ENCODE assay signal across 11 mouse cellular contexts in the genomic region with DNA sequence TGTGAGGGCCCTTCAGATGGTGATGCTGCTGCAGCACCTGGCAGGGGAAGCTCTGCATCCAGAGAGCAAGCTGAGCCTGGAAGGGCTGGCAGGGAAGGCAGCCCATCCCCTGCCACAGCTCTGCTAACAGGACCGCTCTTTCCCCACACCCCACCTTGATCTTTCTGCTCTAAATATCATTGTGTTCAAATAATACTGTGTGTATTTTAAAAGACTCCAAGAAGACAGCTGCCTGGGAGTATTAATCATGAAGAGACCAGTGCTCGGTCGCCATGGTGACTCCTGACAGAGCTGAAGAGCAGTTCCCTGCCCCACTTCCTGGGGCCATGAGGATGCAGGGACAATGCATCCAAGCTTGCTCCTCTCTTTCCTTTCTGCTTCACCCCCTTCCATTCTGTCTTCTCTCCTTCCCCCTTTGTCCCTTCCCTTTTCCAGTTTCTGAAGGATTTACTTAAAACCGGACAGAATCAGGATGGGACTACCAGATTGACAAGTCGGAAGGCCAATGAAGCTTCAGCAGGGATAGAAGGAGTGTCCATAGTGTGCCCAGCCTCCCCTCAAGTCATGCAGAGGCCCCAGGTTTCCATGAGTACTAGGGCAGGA. TPM values are rescaled to one million over a fixed set of nuclear protein-coding genes. Genes with fewer than 3 reads are reported as not detected.
DNase-seq lines count a peak whose midpoint lies in the region; ATAC-seq lines count a peak whose summit lies in the region.
"Had no signal": no experiment of that assay in that cellular context is flagged by ENCODE, and none has a peak within 500 bp of the region (broad histone marks: within the 10 kb centered on the region; RNA-seq: fewer than 3 reads in every experiment).

No protein-coding gene starts in this region.

- H3K27ac ChIP-seq in neural tube, embryonic 12.5 days: no peak overlapping the region
- no peak overlapping the region for H3K27ac ChIP-seq in intestine, embryonic 16.5 days (ENCODE audit: low read length)

- peaks cover 10% of the 10 kb centered on the region for H3K4me1 ChIP-seq in neural tube, embryonic 12.5 days
- H3K4me1 ChIP-seq in intestine, embryonic 16.5 days (ENCODE audit: control insufficient read depth, insufficient read depth, low read length): peaks cover 5% of the 10 kb centered on the region

- ATAC-seq in neural tube, embryonic 12.5 days (ENCODE audit: low FRiP score, low read depth): no peak
- no peak for ATAC-seq in intestine, embryonic 16.5 days

- no peak overlapping the region for H3K4me3 ChIP-seq in neural tube, embryonic 12.5 days
- no peak overlapping the region for H3K4me3 ChIP-seq in intestine, embryonic 16.5 days (ENCODE audit: low read length)

- H3K4me2 ChIP-seq in neural tube, embryonic 12.5 days (replicated peaks): peak overlapping the region; percentile 14; the same call in 1 of the 2 replicates
- H3K4me2 ChIP-seq in intestine, embryonic 16.5 days (ENCODE audit: low read depth, low read length): no peak overlapping the region
- H3K4me2 ChIP-seq: lung, embryonic 14.5 days had no signal

- 43% methylated on average over 5 of the region's 5 CpGs for WGBS in neural tube, embryonic 12.5 days
- 47% methylated on average over 5 of the region's 5 CpGs for WGBS in intestine, embryonic 16.5 days

- no peaks in the 10 kb centered on the region for H3K36me3 ChIP-seq in neural tube, embryonic 12.5 days
- no peaks in the 10 kb centered on the region for H3K36me3 ChIP-seq in intestine, embryonic 16.5 days (ENCODE audit: control insufficient read depth, insufficient read depth, low read length)
- H3K36me3 ChIP-seq: G1E had no signal

- H3K9ac ChIP-seq in neural tube, embryonic 12.5 days: no peak overlapping the region
- no peak overlapping the region for H3K9ac ChIP-seq in intestine, embryonic 16.5 days (ENCODE audit: low read depth, low read length)
- H3K9ac ChIP-seq: lung, embryonic 14.5 days had no signal

- H3K27me3 ChIP-seq in neural tube, embryonic 12.5 days (replicated peaks): peaks cover 35% of the 10 kb centered on the region
- H3K27me3 ChIP-seq in intestine, embryonic 16.5 days (replicated peaks; ENCODE audit: control insufficient read depth, insufficient read depth, low read length): peaks cover 22% of the 10 kb centered on the region

- no peaks in the 10 kb centered on the region for H3K9me3 ChIP-seq in neural tube, embryonic 12.5 days
- H3K9me3 ChIP-seq in intestine, embryonic 16.5 days (ENCODE audit: control insufficient read depth, low read length): no peaks in the 10 kb centered on the region

- DNase-seq in Muller cell, postnatal 12 days (ENCODE audit: inconsistent ontology term): peak; percentile 26
- peak; percentile 30 for DNase-seq in embryo, embryonic 10.5 days (ENCODE audit: low spot score)
- peak; percentile 50 for DNase-seq in layer of hippocampus, adult 11-12 months (ENCODE audit: low spot score)
- DNase-seq in lung, postnatal 10 days: no peak
- DNase-seq in ovary, postnatal 14 days (ENCODE audit: low spot score): no peak
- DNase-seq: lung, embryonic 14.5 days had no signal

RNA-seq across cellular contexts. Expression of a gene that starts 4.8 kb away (rescaled TPM):
- not detected in 2 replicates for polyA plus RNA-seq in neural tube, embryonic 12.5 days (2016; fragmentation: Nextera tagmentation; extraction: Ambion mirVana)
- polyA plus RNA-seq in intestine, embryonic 16.5 days (2015; fragmentation: Nextera tagmentation; extraction: Ambion mirVana): not detected in 2 replicates
- polyA plus RNA-seq: G1E; heart, postnatal 0 days; lung, embryonic 14.5 days; thymus, postnatal 0 days had no signal

RNA-seq across cellular contexts. Expression of a gene that starts 15.4 kb away (rescaled TPM):
- polyA plus RNA-seq in neural tube, embryonic 12.5 days (2016; fragmentation: Nextera tagmentation; extraction: Ambion mirVana): 2.6 and 2.7 TPM in 2 replicates
- 0.12 and 0.16 TPM in 2 replicates for polyA plus RNA-seq in intestine, embryonic 16.5 days (2015; fragmentation: Nextera tagmentation; extraction: Ambion mirVana)
- polyA plus RNA-seq: G1E; heart, postnatal 0 days had no signal

Comparison
In these comparisons a context has a peak if more than half of its experiments do, and no peak if none do; other contexts are left out.
1. DNase-seq: peak in Muller cell, postnatal 12 days (single experiment), embryo, embryonic 10.5 days (single experiment) and layer of hippocampus, adult 11-12 months (single experiment); none in lung, postnatal 10 days (single experiment) and ovary, postnatal 14 days (single experiment).